Mouse (Mus musculus) cerebellum, postnatal 4 days (tissue): ENCODE measurements around the gene Olfr849.

Experiments
- DNase-seq, 2 experiments: peaks; one replicate each; pipeline ENCODE4 v3.0.0; 2022; ENCODE audit warnings: low spot score in 2 of 2, mixed read lengths in 1 of 2

Gene Olfr849

DNA sequence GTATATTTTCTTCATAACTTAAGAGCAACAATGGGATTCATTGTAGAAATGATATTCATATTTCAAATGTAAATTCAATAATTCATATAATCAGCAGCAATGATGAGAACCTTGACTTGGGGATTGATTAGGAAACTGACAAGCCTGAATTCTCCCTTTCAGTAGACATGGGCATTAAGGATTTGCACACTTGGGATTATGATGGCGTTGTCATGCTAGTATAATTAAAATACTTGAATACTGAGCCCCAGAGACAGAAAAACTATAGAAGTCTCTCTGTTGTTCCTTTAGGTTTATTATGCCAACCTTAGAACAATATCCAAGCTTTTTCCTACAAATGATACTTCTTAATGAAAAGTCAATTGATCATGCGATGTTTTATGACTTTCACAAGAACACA lies at the start of gene Olfr849:
TSS of gene Olfr849 (plus strand) at position 301 of the 400 bp plus-strand sequence.
- DNase-seq: no peak

GRCm38 (mm10) chr9:19478148-19478547 lies 38.1 kb downstream of the Olfr849 start, which contains the start of gene Olfr850:
TSS of gene Olfr850 (minus strand) at chr9:19478248.
- no peak for DNase-seq

GRCm38 (mm10) chr9:19492995-19493394 lies 52.9 kb downstream of the Olfr849 start, which contains the start of gene Olfr851:
TSS of gene Olfr851 (plus strand) at chr9:19493295.
- DNase-seq: no peak
